10 mouse cellular contexts compared by ENCODE assay signal in the genomic region with DNA sequence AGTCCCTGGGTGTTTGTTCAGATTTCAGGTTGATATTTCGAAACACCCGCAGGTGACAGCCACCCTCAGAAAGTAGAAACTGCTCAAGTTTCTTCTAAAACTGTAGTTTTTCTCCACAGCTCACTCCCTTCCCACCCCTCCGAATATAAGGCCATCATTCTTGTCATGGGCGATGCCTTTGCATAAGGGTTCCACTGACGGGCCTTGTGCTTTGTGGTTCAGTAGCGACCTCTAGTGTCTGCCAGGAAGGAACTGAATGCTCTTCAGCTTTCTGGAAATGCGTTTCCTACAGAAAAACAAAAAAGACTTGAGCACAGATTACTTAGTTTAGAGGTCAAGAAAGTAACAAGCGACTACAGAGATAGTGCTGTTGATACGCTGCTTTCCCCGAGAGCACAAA.
DNase-seq lines count a peak whose midpoint lies in the region; ATAC-seq and TF ChIP-seq lines count a peak whose summit lies in the region.
"Had no signal": no experiment of that assay in that cellular context is flagged by ENCODE, and none has a peak within 500 bp of the region (broad histone marks: within the 10 kb centered on the region; RNA-seq: fewer than 3 reads in every experiment).

No protein-coding gene starts in this region.

- no peaks in the 10 kb centered on the region for H3K27me3 ChIP-seq in heart, embryonic 11.5 days (ENCODE audit: control insufficient read depth, insufficient read depth, low read length)
- H3K27me3 ChIP-seq in lung, postnatal 0 days (replicated peaks; ENCODE audit: insufficient read depth, low read length), result no peaks in the 10 kb centered on the region
- H3K27me3 ChIP-seq: embryonic facial prominence, embryonic 12.5 days; limb, embryonic 15.5 days had no signal

- H3K4me3 ChIP-seq in heart, embryonic 11.5 days (ENCODE audit: low read depth, low read length), result no peak overlapping the region
- no peak overlapping the region for H3K4me3 ChIP-seq in embryonic fibroblast, embryonic 13.5 days (ENCODE audit: insufficient read depth, low read length)
- no peak overlapping the region for H3K4me3 ChIP-seq in lung, postnatal 0 days (ENCODE audit: low read depth, low read length)
- H3K4me3 ChIP-seq: embryonic facial prominence, embryonic 12.5 days; limb, embryonic 15.5 days had no signal

- intact Hi-C loops in heart, postnatal 10 days (cut with DNase I), result no loop called here

- no peak overlapping the region for H3K4me2 ChIP-seq in heart, embryonic 11.5 days
- no peak overlapping the region for H3K4me2 ChIP-seq in lung, postnatal 0 days (replicated peaks; ENCODE audit: low read depth, low read length)
- H3K4me2 ChIP-seq: embryonic facial prominence, embryonic 12.5 days; limb, embryonic 15.5 days had no signal

- DNase-seq in heart, postnatal 10 days, result peak; percentile 12 to 43
- DNase-seq in 3T3-L1 (ENCODE audit: low read depth, low spot score) (peak; percentile 45), ES-CJ7 (ENCODE audit: low read depth, low spot score) (peak; percentile 63)
- peak; percentile 69 for DNase-seq in lung, postnatal 0 days (ENCODE audit: low spot score)
- DNase-seq in thymus, postnatal 14 days, result peak; percentile 69
- DNase-seq in gastrocnemius, postnatal 25 days, result no peak

- no peak for ATAC-seq in heart, embryonic 11.5 days (replicated peaks; ENCODE audit: insufficient number of reproducible peaks, low FRiP score, low TSS enrichment)
- no peak for ATAC-seq in lung, postnatal 0 days

- TF ChIP-seq POLR2A in embryonic fibroblast, embryonic 13.5 days (IDR thresholded peaks at IDR 0.05; ENCODE audit: low read depth, low read length), result no peak

- no peak overlapping the region for H3K9ac ChIP-seq in heart, embryonic 11.5 days (ENCODE audit: low read depth, low read length)
- no peak overlapping the region for H3K9ac ChIP-seq in lung, postnatal 0 days (replicated peaks; ENCODE audit: low read depth)
- H3K9ac ChIP-seq: embryonic facial prominence, embryonic 12.5 days; limb, embryonic 15.5 days had no signal

- no peaks in the 10 kb centered on the region for H3K4me1 ChIP-seq in heart, embryonic 11.5 days (ENCODE audit: control insufficient read depth, insufficient read depth, low read length)
- H3K4me1 ChIP-seq in embryonic fibroblast, embryonic 13.5 days (ENCODE audit: control insufficient read depth, insufficient read depth, low read length), result no peaks in the 10 kb centered on the region
- H3K4me1 ChIP-seq in lung, postnatal 0 days (ENCODE audit: insufficient read depth, low read depth, low read length), result no peaks in the 10 kb centered on the region
- H3K4me1 ChIP-seq: embryonic facial prominence, embryonic 12.5 days; limb, embryonic 15.5 days had no signal

- 38% methylated on average over 10 of the region's 10 CpGs for WGBS in heart, embryonic 11.5 days (ENCODE audit: insufficient replicate concordance)
- WGBS in lung, postnatal 0 days, result 25% methylated on average over 10 of the region's 10 CpGs

- no peaks in the 10 kb centered on the region for H3K36me3 ChIP-seq in heart, embryonic 11.5 days (ENCODE audit: control insufficient read depth, insufficient read depth, low read length)
- no peaks in the 10 kb centered on the region for H3K36me3 ChIP-seq in lung, postnatal 0 days (ENCODE audit: insufficient read depth, low read length)
- H3K36me3 ChIP-seq: embryonic facial prominence, embryonic 12.5 days; limb, embryonic 15.5 days had no signal

- TF ChIP-seq EP300 in lung, postnatal 0 days (IDR thresholded peaks at IDR 0.05), result no peak

- no peak overlapping the region for H3K27ac ChIP-seq in heart, embryonic 11.5 days (ENCODE audit: low read depth, low read length)
- no peak overlapping the region for H3K27ac ChIP-seq in embryonic fibroblast, embryonic 13.5 days (ENCODE audit: insufficient read depth, low read length)
- no peak overlapping the region for H3K27ac ChIP-seq in lung, postnatal 0 days (ENCODE audit: low read length)
- H3K27ac ChIP-seq: embryonic facial prominence, embryonic 12.5 days; limb, embryonic 15.5 days had no signal

- no peaks in the 10 kb centered on the region for H3K9me3 ChIP-seq in heart, embryonic 11.5 days (replicated peaks; ENCODE audit: control insufficient read depth, low read length)
- H3K9me3 ChIP-seq in lung, postnatal 0 days (ENCODE audit: low read length), result no peaks in the 10 kb centered on the region
- H3K9me3 ChIP-seq: embryonic facial prominence, embryonic 12.5 days; limb, embryonic 15.5 days had no signal

- peak; percentile 28; the same call in 1 of the 2 replicates for TF ChIP-seq CTCF in embryonic fibroblast, embryonic 13.5 days (IDR thresholded peaks at IDR 0.05; ENCODE audit: borderline replicate concordance, insufficient read depth, low read length)
- TF ChIP-seq CTCF in lung, postnatal 0 days (IDR thresholded peaks at IDR 0.05), result peak; percentile 80
